Mouse (Mus musculus) MEL (cell line): ENCODE results near the gene Cfdp1.

Experiments
- CTCF ChIP-seq, 3 experiments: IDR thresholded peaks in 2 of 3; conservative IDR thresholded peaks in 1 of 3; 2 replicates each; pipeline ENCODE4 v1.5.1; 2011 to 2012; ENCODE audit warnings: low read length in 3 of 3, low read depth in 2 of 3, mild to moderate bottlenecking in 2 of 3, improper control_type of control experiment in 1 of 3, inconsistent platforms in 1 of 3, mixed read lengths in 1 of 3, moderate library complexity in 1 of 3; ENCODE audit not compliant: control insufficient read depth in 1 of 3, insufficient read depth in 1 of 3, poor library complexity in 1 of 3, severe bottlenecking in 1 of 3
- EP300 ChIP-seq, 2 experiments: IDR thresholded peaks; 2 replicates each; pipeline ENCODE4 v1.6.1; 2011; ENCODE audit warnings: improper control_type of control experiment in 2 of 2, low read length in 2 of 2, low read depth in 1 of 2, mild to moderate bottlenecking in 1 of 2
- GATA1 ChIP-seq: IDR thresholded peaks from 2 replicates; pipeline ENCODE4 v1.6.1; 2011; ENCODE audit warnings: low read depth, low read length, improper control_type of control experiment
- HCFC1 ChIP-seq: IDR thresholded peaks from 2 replicates; pipeline ENCODE4 v1.6.1; 2012; ENCODE audit warnings: low read depth, mild to moderate bottlenecking, inconsistent platforms, low read length, improper control_type of control experiment, moderate library complexity
- MAX ChIP-seq: IDR thresholded peaks from 2 replicates; pipeline ENCODE4 v1.6.1; 2011; ENCODE audit warnings: low read length, improper control_type of control experiment
- MAZ ChIP-seq: IDR thresholded peaks from 2 replicates; pipeline ENCODE4 v1.6.1; 2012; ENCODE audit warnings: low read depth, mild to moderate bottlenecking, inconsistent platforms, low read length, improper control_type of control experiment
- NELFE ChIP-seq: IDR thresholded peaks from 2 replicates; pipeline ENCODE4 v1.6.1; 2011; ENCODE audit warnings: low read depth, low read length, improper control_type of control experiment
- NRF1 ChIP-seq: IDR thresholded peaks from 2 replicates; pipeline ENCODE4 v1.6.1; 2014; ENCODE audit warnings: low read depth, mild to moderate bottlenecking, inconsistent platforms, low read length, improper control_type of control experiment, moderate library complexity; ENCODE audit not compliant: poor library complexity, insufficient read depth, severe bottlenecking
- POLR2A ChIP-seq, 2 experiments: IDR thresholded peaks; 2 replicates each; pipeline ENCODE4 v1.6.1; 2011 to 2012; ENCODE audit warnings: low read length in 2 of 2, mild to moderate bottlenecking in 2 of 2, control low read depth in 1 of 2, improper control_type of control experiment in 1 of 2, low read depth in 1 of 2, moderate library complexity in 1 of 2; ENCODE audit not compliant: control insufficient read depth in 1 of 2, insufficient read depth in 1 of 2, poor library complexity in 1 of 2
- POLR2AphosphoS5 ChIP-seq: IDR thresholded peaks from 2 replicates; pipeline ENCODE4 v1.6.1; 2012; ENCODE audit warnings: low read depth, borderline replicate concordance, mild to moderate bottlenecking, inconsistent platforms, low read length, moderate library complexity, mixed read lengths
- RAD21 ChIP-seq: IDR thresholded peaks from 2 replicates; pipeline ENCODE4 v1.6.1; 2011; ENCODE audit warnings: mild to moderate bottlenecking, low read depth, low read length, improper control_type of control experiment
- TAL1 ChIP-seq: IDR thresholded peaks from 2 replicates; pipeline ENCODE4 v1.6.1; 2012; ENCODE audit warnings: mild to moderate bottlenecking, inconsistent platforms, low read length, moderate library complexity, mixed read lengths
- ZMIZ1 ChIP-seq: IDR thresholded peaks from 2 replicates; pipeline ENCODE4 v1.6.1; 2012; ENCODE audit warnings: low read depth, mild to moderate bottlenecking, inconsistent platforms, low read length, improper control_type of control experiment, moderate library complexity

- TF ChIP-seq POLR2A (IDR thresholded peaks at IDR 0.05; ENCODE audit: control insufficient read depth in 1 of 2, insufficient read depth in 1 of 2, low read depth in 1 of 2, low read length in 2 of 2, poor library complexity in 1 of 2) = no peak
- TF ChIP-seq NRF1 = no peak
- TF ChIP-seq TAL1 = no peak
- TF ChIP-seq EP300 (IDR thresholded peaks at IDR 0.05; ENCODE audit: low read depth in 1 of 2, low read length in 2 of 2) = no peak
- TF ChIP-seq CTCF (IDR thresholded peaks at IDR 0.05 in 2 of 3, conservative IDR thresholded peaks at IDR 0.05 in 1 of 3; ENCODE audit: control insufficient read depth in 1 of 3, insufficient read depth in 1 of 3, low read depth in 2 of 3, low read length in 3 of 3, poor library complexity in 1 of 3, severe bottlenecking in 1 of 3) = no peak
- no peak for TF ChIP-seq HCFC1
- TF ChIP-seq POLR2AphosphoS5 = no peak
- TF ChIP-seq RAD21 = no peak
- no peak for TF ChIP-seq GATA1
- TF ChIP-seq MAX = no peak
- no peak for TF ChIP-seq ZMIZ1
- no peak for TF ChIP-seq NELFE
- TF ChIP-seq MAZ = no peak
Measured at GRCm38 (mm10) chr8:111779690-111780089, 74.4 kb downstream of the Cfdp1 start.
